ENCODE assay signal across 9 mouse cellular contexts in genomic region chr4:119338422-119338821, GRCm38 (mm10). TPM values are rescaled to one million over a fixed set of nuclear protein-coding genes. Genes with fewer than 3 reads are reported as not detected.
DNase-seq lines count a peak whose midpoint lies in the region; ATAC-seq lines count a peak whose summit lies in the region.
"Had no signal": no experiment of that assay in that cellular context is flagged by ENCODE, and none has a peak within 500 bp of the region (broad histone marks: within the 10 kb centered on the region; RNA-seq: fewer than 3 reads in every experiment).

No protein-coding gene starts in this region.

- no peaks in the 10 kb centered on the region for H3K27me3 ChIP-seq in kidney, embryonic 15.5 days
- no peaks in the 10 kb centered on the region for H3K27me3 ChIP-seq in hindbrain, embryonic 15.5 days
- H3K27me3 ChIP-seq in neural tube, embryonic 14.5 days (ENCODE audit: control insufficient read depth, insufficient read depth, low read length): no peaks in the 10 kb centered on the region
- H3K27me3 ChIP-seq: liver, embryonic 13.5 days had no signal

- ATAC-seq in kidney, embryonic 15.5 days (replicated peaks; ENCODE audit: low FRiP score): no peak
- ATAC-seq in hindbrain, embryonic 15.5 days (ENCODE audit: low FRiP score, low read depth): peak; percentile 89
- peak; percentile 89 for ATAC-seq in neural tube, embryonic 14.5 days (ENCODE audit: low read depth)

- H3K4me2 ChIP-seq in kidney, embryonic 15.5 days: 0 out of 2 replicates have a peak overlapping the region, but pooled peaks have one; percentile 37
- H3K4me2 ChIP-seq in hindbrain, embryonic 15.5 days: peak overlapping the region; percentile 48
- peak overlapping the region; percentile 40 for H3K4me2 ChIP-seq in neural tube, embryonic 14.5 days (ENCODE audit: low read depth, low read length)
- H3K4me2 ChIP-seq: liver, embryonic 13.5 days had no signal

- no peak for DNase-seq in kidney, adult 18-20 months
- peak; percentile 2 for DNase-seq in retina, embryonic 14.5 days (ENCODE audit: low spot score)
- DNase-seq in retina, postnatal 1 day: no peak
- no peak for DNase-seq in ovary, postnatal 36 days (ENCODE audit: low spot score)
- DNase-seq in urinary bladder, postnatal 36 days (ENCODE audit: low spot score in 2 of 2): no peak

- H3K27ac ChIP-seq in kidney, embryonic 15.5 days: no peak overlapping the region
- H3K27ac ChIP-seq in hindbrain, embryonic 15.5 days (replicated peaks): peak overlapping the region; percentile 88
- H3K27ac ChIP-seq in neural tube, embryonic 14.5 days (ENCODE audit: low read depth, low read length): peak overlapping the region; percentile 81
- H3K27ac ChIP-seq: liver, embryonic 13.5 days had no signal

- no peak overlapping the region for H3K9ac ChIP-seq in kidney, embryonic 15.5 days
- H3K9ac ChIP-seq in hindbrain, embryonic 15.5 days: 0 out of 2 replicates have a peak overlapping the region, but pooled peaks have one; percentile 35
- peak overlapping the region; percentile 46; the same call in 1 of the 2 replicates for H3K9ac ChIP-seq in neural tube, embryonic 14.5 days (replicated peaks; ENCODE audit: low read depth, low read length)
- H3K9ac ChIP-seq: liver, embryonic 13.5 days had no signal

- H3K9me3 ChIP-seq in kidney, embryonic 15.5 days (replicated peaks): no peaks in the 10 kb centered on the region
- H3K9me3 ChIP-seq in hindbrain, embryonic 15.5 days: no peaks in the 10 kb centered on the region
- no peaks in the 10 kb centered on the region for H3K9me3 ChIP-seq in neural tube, embryonic 14.5 days (ENCODE audit: control insufficient read depth, low read length)
- H3K9me3 ChIP-seq: liver, embryonic 13.5 days had no signal

- 74% methylated on average over 4 of the region's 4 CpGs for WGBS in kidney, embryonic 15.5 days
- 15% methylated on average over 4 of the region's 4 CpGs for WGBS in hindbrain, embryonic 15.5 days
- 41% methylated on average over 4 of the region's 4 CpGs for WGBS in neural tube, embryonic 14.5 days

- no peak overlapping the region for H3K4me3 ChIP-seq in kidney, embryonic 15.5 days (replicated peaks)
- H3K4me3 ChIP-seq in hindbrain, embryonic 15.5 days: peak overlapping the region; percentile 20
- no peak overlapping the region; the same call in 1 of the 2 replicates for H3K4me3 ChIP-seq in neural tube, embryonic 14.5 days (ENCODE audit: low read depth, low read length)
- H3K4me3 ChIP-seq: liver, embryonic 13.5 days had no signal

- no peaks in the 10 kb centered on the region for H3K36me3 ChIP-seq in kidney, embryonic 15.5 days
- H3K36me3 ChIP-seq in hindbrain, embryonic 15.5 days: no peaks in the 10 kb centered on the region; the same call in 1 of the 2 replicates
- no peaks in the 10 kb centered on the region for H3K36me3 ChIP-seq in neural tube, embryonic 14.5 days (ENCODE audit: control insufficient read depth, insufficient read depth, low read length)
- H3K36me3 ChIP-seq: liver, embryonic 13.5 days had no signal

- H3K4me1 ChIP-seq in kidney, embryonic 15.5 days: no peaks in the 10 kb centered on the region
- peaks cover 16% of the 10 kb centered on the region; the same call in 1 of the 2 replicates for H3K4me1 ChIP-seq in hindbrain, embryonic 15.5 days (replicated peaks)
- H3K4me1 ChIP-seq in neural tube, embryonic 14.5 days (ENCODE audit: control insufficient read depth, insufficient read depth, low read length): peaks cover 9% of the 10 kb centered on the region

RNA-seq across cellular contexts. Expression of gene Ppih, which starts 18.1 kb away (rescaled TPM):
- polyA plus RNA-seq in kidney, embryonic 15.5 days (2015; fragmentation: Nextera tagmentation; extraction: Ambion mirVana): 102 and 115 TPM in 2 replicates
- 44.8 and 51.2 TPM in 2 replicates for polyA plus RNA-seq in hindbrain, embryonic 15.5 days (2015; fragmentation: Nextera tagmentation; extraction: Ambion mirVana)
- 48.0 and 49.7 TPM in 2 replicates for polyA plus RNA-seq in neural tube, embryonic 14.5 days (2014; fragmentation: Nextera tagmentation; extraction: Ambion mirVana)

RNA-seq across cellular contexts. Expression of gene Ybx1, which starts 44.0 kb away (rescaled TPM):
- polyA plus RNA-seq in kidney, embryonic 15.5 days (2015; fragmentation: Nextera tagmentation; extraction: Ambion mirVana): 680 and 703 TPM in 2 replicates
- polyA plus RNA-seq in hindbrain, embryonic 15.5 days (2015; fragmentation: Nextera tagmentation; extraction: Ambion mirVana): 891 and 932 TPM in 2 replicates
- 976 and 994 TPM in 2 replicates for polyA plus RNA-seq in neural tube, embryonic 14.5 days (2014; fragmentation: Nextera tagmentation; extraction: Ambion mirVana)
